Mouse (Mus musculus) hindbrain, embryonic 10.5 days (tissue): ENCODE results near the gene Ankib1. TPM values are rescaled to one million over a fixed set of nuclear protein-coding genes. Genes with fewer than 3 reads are reported as not detected.
"Not testable (repeated sequence)": the region's sequence is repeated elsewhere in the genome, so short reads cannot be mapped to it uniquely, and the experiment has no call there.

Experiments
- DNase-seq: peaks from one replicate; pipeline ENCODE4 v3.0.0-alpha.2; 2017; ENCODE audit warnings: low spot score
- H3K27ac ChIP-seq: fragments of 300-500 bp; sonication (generic); 2 replicates; pipeline ENCODE4 v1.5.1; 2016; ENCODE audit warnings: mild to moderate bottlenecking, moderate library complexity
- H3K27me3 ChIP-seq: fragments of 300-500 bp; sonication (generic); 2 replicates; pipeline ENCODE4 v1.6.1; 2016; ENCODE audit warnings: mild to moderate bottlenecking; ENCODE audit not compliant: poor library complexity, insufficient read depth, severe bottlenecking
- H3K36me3 ChIP-seq: fragments of 300-500 bp; sonication (generic); 2 replicates; pipeline ENCODE4 v1.6.1; 2016; ENCODE audit warnings: mild to moderate bottlenecking, moderate library complexity
- H3K4me1 ChIP-seq: fragments of 300-500 bp; sonication (generic); replicated peaks from 2 replicates; pipeline ENCODE4 v1.6.1; 2016; ENCODE audit warnings: mild to moderate bottlenecking
- H3K4me3 ChIP-seq: fragments of 300-500 bp; sonication (generic); 2 replicates; pipeline ENCODE4 v1.5.1; 2016; ENCODE audit warnings: mild to moderate bottlenecking, moderate library complexity
- H3K9me3 ChIP-seq: fragments of 300-500 bp; sonication (generic); 2 replicates; pipeline ENCODE4 v1.6.1; 2016; ENCODE audit warnings: mild to moderate bottlenecking, moderate library complexity
- WGBS: fragments of 180-500 bp; shearing (Covaris S2); methylation state at CpG from one replicate; pipeline ENCODE4 v1.1.7; 2016; 5-methylcytosine and 5-hydroxymethylcytosine counted together
- polyA plus RNA-seq: library from polyadenylated mRNA; unstranded; fragments of >200 nt; fragmentation: Nextera tagmentation; extraction: Ambion mirVana; gene quantifications from 2 replicates; pipeline ENCODE4 v1.2.1, GENCODE M21; 2016

Ankib1 gene
- polyA plus RNA-seq, 1 experiment from 2014 or later: 13.1 TPM

GRCm38 (mm10) chr5:3784751-3785496 lies 17.8 kb downstream of the Ankib1 start:
- no peak overlapping the region for H3K4me3 ChIP-seq
- DNase-seq: no peak
- H3K27ac ChIP-seq: no peak overlapping the region
- no peaks in the 10 kb centered on the region for H3K36me3 ChIP-seq
- H3K4me1 ChIP-seq: 0 out of 2 replicates have a peak, but pooled peaks cover 3% of the 10 kb centered on the region
- no peaks in the 10 kb centered on the region for H3K27me3 ChIP-seq
- WGBS: 77% methylated on average over 1 of the region's 1 CpGs
- no peaks in the 10 kb centered on the region for H3K9me3 ChIP-seq

GRCm38 (mm10) chr5:3783947-3784681 lies 18.6 kb downstream of the Ankib1 start:
- Histone ChIP-seq H3K4me1 (no peaks in the 10 kb centered on the region), H3K4me3 (no peak overlapping the region), H3K27ac (no peak overlapping the region), H3K9me3 (no peaks in the 10 kb centered on the region), H3K27me3 (no peaks in the 10 kb centered on the region), H3K36me3 (no peaks in the 10 kb centered on the region)
- 89% methylated on average over 2 of the region's 2 CpGs for WGBS
- DNase-seq: no peak

- Histone ChIP-seq H3K27me3 (no peaks in the 10 kb centered on the region), H3K36me3 (no peaks in the 10 kb centered on the region), H3K4me3 (no peak overlapping the region), H3K4me1 (no peaks in the 10 kb centered on the region), H3K27ac (no peak overlapping the region), H3K9me3 (no peaks in the 10 kb centered on the region)
- no peak for DNase-seq
Observed at GRCm38 (mm10) chr5:3782670-3783069, 20.1 kb downstream of the Ankib1 start.

- no peak overlapping the region for H3K27ac ChIP-seq
- WGBS: 75% methylated on average over 3 of the region's 3 CpGs
- H3K27me3 ChIP-seq: no peaks in the 10 kb centered on the region
- H3K4me1 ChIP-seq: peaks cover 6% of the 10 kb centered on the region; the same call in 1 of the 2 replicates
- H3K36me3 ChIP-seq: peaks cover 18% of the 10 kb centered on the region
- no peak overlapping the region for H3K4me3 ChIP-seq
- no peaks in the 10 kb centered on the region for H3K9me3 ChIP-seq
- DNase-seq: no peak
Observed at GRCm38 (mm10) chr5:3772017-3772416, 30.7 kb downstream of the Ankib1 start.

GRCm38 (mm10) chr5:3771512-3771911 lies 31.2 kb downstream of the Ankib1 start:
- Histone ChIP-seq H3K4me3 (no peak overlapping the region), H3K36me3 (peaks cover 23% of the 10 kb centered on the region), H3K27me3 (no peaks in the 10 kb centered on the region), H3K9me3 (no peaks in the 10 kb centered on the region), H3K4me1 (peaks cover 6% of the 10 kb centered on the region; the same call in 1 of the 2 replicates), H3K27ac (no peak overlapping the region)
- 80% methylated on average over 3 of the region's 3 CpGs for WGBS
- no peak for DNase-seq

- not testable (repeated sequence) for H3K4me1 ChIP-seq, H3K9me3 ChIP-seq, H3K27me3 ChIP-seq, H3K27ac ChIP-seq, DNase-seq, H3K4me3 ChIP-seq
- peaks cover 35% of the 10 kb centered on the region for H3K36me3 ChIP-seq
Observed at GRCm38 (mm10) chr5:3750536-3750935, 52.2 kb downstream of the Ankib1 start.

GRCm38 (mm10) chr5:3732846-3733245 lies 69.9 kb downstream of the Ankib1 start:
- H3K4me1 ChIP-seq, H3K9me3 ChIP-seq, H3K4me3 ChIP-seq, H3K27me3 ChIP-seq, DNase-seq, H3K27ac ChIP-seq: not testable (repeated sequence)
- H3K36me3 ChIP-seq: peaks cover 25% of the 10 kb centered on the region
- WGBS: 98% methylated on average over 24 of the region's 24 CpGs

- Histone ChIP-seq H3K9me3 (no peaks in the 10 kb centered on the region), H3K4me3 (no peak overlapping the region), H3K4me1 (no peaks in the 10 kb centered on the region), H3K36me3 (peaks cover 43% of the 10 kb centered on the region), H3K27me3 (no peaks in the 10 kb centered on the region), H3K27ac (no peak overlapping the region)
- 92% methylated on average over 5 of the region's 5 CpGs for WGBS
- DNase-seq: no peak
Observed at GRCm38 (mm10) chr5:3728820-3729219, 73.9 kb downstream of the Ankib1 start.

- WGBS: 89% methylated on average over 1 of the region's 1 CpGs
- Histone ChIP-seq H3K27ac (no peak overlapping the region), H3K36me3 (peaks cover 56% of the 10 kb centered on the region), H3K4me3 (no peak overlapping the region), H3K4me1 (no peaks in the 10 kb centered on the region), H3K9me3 (no peaks in the 10 kb centered on the region), H3K27me3 (no peaks in the 10 kb centered on the region)
- DNase-seq: no peak
Observed at GRCm38 (mm10) chr5:3725491-3725890, 77.2 kb downstream of the Ankib1 start.

- Histone ChIP-seq H3K27me3 (no peaks in the 10 kb centered on the region), H3K4me3 (no peak overlapping the region), H3K27ac (no peak overlapping the region), H3K36me3 (peaks cover 71% of the 10 kb centered on the region), H3K4me1 (no peaks in the 10 kb centered on the region), H3K9me3 (no peaks in the 10 kb centered on the region)
- 95% methylated on average over 2 of the region's 2 CpGs for WGBS
- no peak for DNase-seq
Observed at GRCm38 (mm10) chr5:3723415-3723814, 79.3 kb downstream of the Ankib1 start.

GRCm38 (mm10) chr5:3722873-3723272 lies 79.9 kb downstream of the Ankib1 start:
- no peaks in the 10 kb centered on the region for H3K27me3 ChIP-seq
- no peaks in the 10 kb centered on the region for H3K9me3 ChIP-seq
- peaks cover 69% of the 10 kb centered on the region for H3K36me3 ChIP-seq
- no peaks in the 10 kb centered on the region for H3K4me1 ChIP-seq
- no peak for DNase-seq
- no peak overlapping the region for H3K4me3 ChIP-seq
- no peak overlapping the region for H3K27ac ChIP-seq
- WGBS: 91% methylated on average over 2 of the region's 2 CpGs

GRCm38 (mm10) chr5:3719371-3719770 lies 83.4 kb downstream of the Ankib1 start:
- Histone ChIP-seq H3K4me1 (no peaks in the 10 kb centered on the region), H3K27me3 (no peaks in the 10 kb centered on the region), H3K4me3 (no peak overlapping the region), H3K36me3 (peaks cover 53% of the 10 kb centered on the region), H3K9me3 (no peaks in the 10 kb centered on the region), H3K27ac (no peak overlapping the region)
- 91% methylated on average over 4 of the region's 4 CpGs for WGBS
- DNase-seq: no peak

- WGBS: 94% methylated on average over 5 of the region's 5 CpGs
- no peak overlapping the region for H3K4me3 ChIP-seq
- H3K9me3 ChIP-seq: no peaks in the 10 kb centered on the region
- H3K36me3 ChIP-seq: peaks cover 50% of the 10 kb centered on the region
- no peak overlapping the region for H3K27ac ChIP-seq
- no peaks in the 10 kb centered on the region for H3K4me1 ChIP-seq
- no peaks in the 10 kb centered on the region for H3K27me3 ChIP-seq
- DNase-seq: no peak
Observed at GRCm38 (mm10) chr5:3715800-3716199, 86.9 kb downstream of the Ankib1 start.
